Mouse (Mus musculus) heart, postnatal 0 days (tissue): Measurements from ENCODE around the gene Dnajb14.

Experiments used
- CTCF ChIP-seq: IDR thresholded peaks from 2 replicates; pipeline ENCODE4 v1.5.1; 2016; ENCODE audit warnings: antibody characterized with exemption, control low read depth, low read depth
- EP300 ChIP-seq: IDR thresholded peaks from 2 replicates; pipeline ENCODE4 v1.6.1; 2016; ENCODE audit warnings: antibody characterized with exemption, low read depth

DNA sequence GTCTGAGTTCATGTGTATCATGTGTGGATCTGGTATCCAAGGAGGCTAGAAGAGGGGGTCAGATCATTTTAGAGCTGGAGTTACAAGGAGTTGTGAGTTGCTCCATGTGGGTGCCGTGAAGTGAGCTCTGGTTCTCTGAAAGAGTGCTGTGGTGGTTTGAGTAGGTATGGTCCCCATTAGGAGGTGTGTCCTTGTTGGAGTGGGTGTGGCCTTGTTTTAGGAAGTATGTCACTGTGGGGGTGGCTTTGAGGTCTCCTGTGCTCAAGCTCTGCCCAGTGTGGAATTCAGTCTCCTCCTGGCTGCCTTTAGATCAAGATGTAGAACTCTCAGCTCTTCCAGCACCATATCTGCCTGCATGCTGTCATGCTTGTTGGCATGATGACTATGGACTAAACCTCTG lies 24.5 kb upstream of the Dnajb14 start:
- TF ChIP-seq CTCF (no peak), EP300 (no peak)
